Mouse (Mus musculus) kidney, postnatal 25 days (tissue): ENCODE measurements at regions not wholly inside any gene's neighbourhood (a gene's known extent, or its start where the extent isn't known, plus 50 kb on each side); places are given as distances from the start of the nearest gene placed in this dataset.

Source experiments
- DNase-seq, 2 experiments: peaks; one replicate each; pipeline ENCODE4 v3.0.0; 2021; ENCODE audit warnings: mixed read lengths in 2 of 2

DNA sequence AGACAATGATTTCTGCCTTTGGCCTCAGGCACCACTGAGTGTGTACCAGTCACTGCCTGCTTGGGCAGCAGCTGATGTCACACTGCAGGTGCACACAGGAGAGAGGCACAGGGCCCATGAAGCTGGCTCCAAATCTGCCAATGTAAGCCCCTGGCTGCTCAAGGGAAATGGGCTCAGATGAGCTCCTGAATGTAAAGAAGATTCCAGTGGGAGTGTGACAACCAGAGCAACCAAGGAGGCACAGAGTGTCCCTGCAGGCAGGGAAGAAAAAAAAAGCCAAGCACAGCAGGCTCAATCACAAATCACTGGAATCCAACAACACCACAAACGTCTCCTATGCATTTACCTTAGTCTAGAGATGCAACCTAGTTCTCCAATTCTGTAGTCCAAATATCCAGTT lies 151.2 kb upstream of the Tox3 start:
- no peak for DNase-seq

- no peak for DNase-seq
These were observed 148.6 kb upstream of the Tox3 start for GRCm38 (mm10) chr8:90496658-90497163.

GRCm38 (mm10) chr8:90495943-90496371 lies 147.8 kb upstream of the Tox3 start:
- no peak for DNase-seq

- DNase-seq, result no peak
These were observed 144.5 kb upstream of the Tox3 start for GRCm38 (mm10) chr8:90492521-90493225.

GRCm38 (mm10) chr8:90491691-90492090 lies 143.5 kb upstream of the Tox3 start:
- DNase-seq, result no peak

DNA sequence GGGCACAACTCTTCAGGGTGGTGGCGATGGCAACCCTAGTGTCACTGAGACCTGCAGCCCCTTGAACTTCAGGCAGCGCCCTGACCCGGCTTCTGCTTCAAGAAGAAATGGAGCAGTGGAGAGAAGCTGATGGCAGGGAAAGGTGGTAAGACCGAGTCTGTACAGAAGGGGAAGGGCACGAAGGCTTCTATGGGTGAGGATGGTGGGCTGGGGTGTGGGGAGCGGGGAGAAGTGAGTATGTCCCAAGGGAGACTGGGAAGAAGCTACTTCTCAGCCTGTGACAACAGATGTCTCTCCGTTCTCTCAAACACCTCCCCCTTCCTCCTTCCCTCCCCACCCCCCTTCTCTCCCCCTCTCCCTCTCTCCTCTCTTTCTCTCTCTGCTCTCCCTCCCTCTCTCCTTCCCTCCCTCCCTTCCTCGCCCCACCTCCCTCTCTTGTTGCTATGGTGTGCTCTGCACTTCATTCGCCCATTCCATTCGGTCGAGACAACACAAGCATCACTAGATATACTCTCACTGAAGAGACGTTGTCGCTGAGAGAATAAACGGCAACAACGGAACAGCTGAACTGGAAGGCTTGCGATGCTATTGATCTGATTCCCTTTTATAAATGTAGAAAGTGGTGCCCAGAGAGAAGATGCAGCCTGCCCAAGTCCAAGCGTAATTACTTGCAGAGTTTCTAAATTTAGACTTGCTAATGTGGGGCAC lies 142.7 kb upstream of the Tox3 start:
- DNase-seq, result no peak

- DNase-seq, result no peak
These were observed 138.4 kb upstream of the Tox3 start for GRCm38 (mm10) chr8:90486556-90486955.

GRCm38 (mm10) chr8:90478149-90478548 lies 130.0 kb upstream of the Tox3 start:
- no peak for DNase-seq

GRCm38 (mm10) chr8:90474066-90474465 lies 125.9 kb upstream of the Tox3 start:
- no peak for DNase-seq

- no peak for DNase-seq
These were observed 122.7 kb upstream of the Tox3 start for GRCm38 (mm10) chr8:90470826-90471225.

GRCm38 (mm10) chr8:90463708-90464107 lies 115.6 kb upstream of the Tox3 start:
- DNase-seq, result peak in 1 of 2 experiments; percentile 35

- DNase-seq, result no peak
These were observed 107.2 kb upstream of the Tox3 start for GRCm38 (mm10) chr8:90455321-90455720.

GRCm38 (mm10) chr8:90454130-90454529 lies 106.0 kb upstream of the Tox3 start:
- DNase-seq, result no peak

DNA sequence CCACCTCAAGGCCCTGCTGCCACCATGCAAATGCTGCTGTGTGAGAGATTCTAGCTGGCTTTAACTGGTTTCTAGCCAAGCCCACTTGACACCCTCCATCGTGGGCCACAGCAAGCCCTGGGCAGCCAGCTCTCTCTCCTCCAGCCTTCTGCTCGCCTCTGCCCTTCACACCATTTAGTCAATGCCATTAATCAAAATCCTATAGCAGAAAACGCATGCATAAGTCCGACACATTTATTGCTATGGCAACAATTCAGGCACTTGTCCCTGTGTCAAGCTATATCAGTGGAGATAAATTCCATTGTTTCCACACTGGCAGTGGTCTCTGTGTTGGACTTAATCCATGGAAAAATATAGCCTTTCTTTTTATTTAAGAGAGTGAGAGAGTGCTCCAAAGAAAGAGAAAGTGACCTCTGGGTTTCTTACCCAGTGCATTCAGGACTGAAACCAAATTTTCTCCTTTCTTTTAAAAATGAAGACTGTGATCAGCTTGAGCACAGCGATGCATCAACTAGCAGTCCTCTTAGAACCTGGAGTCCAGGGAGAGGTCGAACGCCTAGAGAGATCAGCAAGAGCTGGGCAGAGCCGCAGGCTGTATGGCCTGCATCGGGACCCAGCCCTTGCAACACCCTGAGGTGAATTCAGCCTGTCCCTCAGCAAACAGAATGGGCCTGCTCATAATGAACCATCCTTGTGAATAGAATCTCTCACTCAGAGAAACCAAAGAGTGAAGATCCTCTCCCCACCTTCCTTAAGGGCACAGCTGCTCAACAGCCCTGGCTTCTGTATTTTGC lies 93.1 kb upstream of the Tox3 start:
- no peak for DNase-seq

GRCm38 (mm10) chr8:90414021-90414420 lies 65.9 kb upstream of the Tox3 start:
- no peak for DNase-seq
